Mouse (Mus musculus): Measurements from ENCODE around the gene Polr2j. TPM values are rescaled to one million over a fixed set of nuclear protein-coding genes. Genes with fewer than 3 reads are reported as not detected.

Gene Polr2j
- total and polyA plus RNA-seq, 3 experiments = 117 to 160 (median 137) TPM

GRCm38 (mm10) chr5:136144606-136145430 is 28.4 kb downstream of the Polr2j start:
- peaks cover 6 to 32% of the 10 kb centered on the region in 2 experiments; a peak in 3 of 4 replicates for H3K4me1 ChIP-seq (ENCODE audit: control insufficient read depth in 1 of 2, insufficient read depth in 2 of 2)
- DNase-seq (ENCODE audit: extremely low read depth) = no peak
- peaks cover 7% of the 10 kb centered on the region for H3K9me3 ChIP-seq (replicated peaks; ENCODE audit: low read length)
- H3K79me2 ChIP-seq (replicated peaks; ENCODE audit: control insufficient read depth, extremely low read depth, insufficient read depth, poor library complexity, severe bottlenecking) = no peaks in the 10 kb centered on the region
- in situ Hi-C loops (cut with MboI; ENCODE audit: low pct_ligation_motif_present, low pct_unique_long_range_greater_than_20kb, low sequenced_read_pairs) = no loop called here
- no peak overlapping the region for H3K9ac ChIP-seq (ENCODE audit: insufficient read depth, low read depth)
- H3K4me3 ChIP-seq (replicated peaks in 1 of 3; ENCODE audit: low read depth in 2 of 3, low read length in 2 of 3, poor library complexity in 1 of 3) = no peak overlapping the region
- H3K36me3 ChIP-seq (replicated peaks in 1 of 2; ENCODE audit: control insufficient read depth in 1 of 2, insufficient read depth in 1 of 2, low read length in 1 of 2) = peaks cover 20 to 27% of the 10 kb centered on the region in 2 experiments
- H3K27ac ChIP-seq (ENCODE audit: insufficient read depth, low read depth) = no peak overlapping the region
- dilution Hi-C loops (cut with MboI; ENCODE audit: extremely low pct_ligation_motif_present, extremely low pct_unique_long_range_greater_than_20kb, low sequenced_read_pairs) = no loop called here
- no peak for TF ChIP-seq MAX (IDR thresholded peaks at IDR 0.05; ENCODE audit: low read length)
- TF ChIP-seq USF1 (IDR thresholded peaks at IDR 0.05; ENCODE audit: low read depth, low read length) = no peak
- TF ChIP-seq MEF2A (IDR thresholded peaks at IDR 0.05; ENCODE audit: borderline replicate concordance, low read depth, low read length) = no peak
- TF ChIP-seq IRF4 (IDR thresholded peaks at IDR 0.05; ENCODE audit: low read depth, low read length) = no peak
- TF ChIP-seq POLR2A (IDR thresholded peaks at IDR 0.05; ENCODE audit: low read depth, low read length) = no peak
- TF ChIP-seq MAFK (IDR thresholded peaks at IDR 0.05; ENCODE audit: insufficient replicate concordance, low read length) = no peak
- no peak for TF ChIP-seq TCF12 (IDR thresholded peaks at IDR 0.05; ENCODE audit: low read depth, low read length)
- no peak for TF ChIP-seq ZNF384 (IDR thresholded peaks at IDR 0.05; ENCODE audit: low read depth, low read length)
- no peak for TF ChIP-seq CHD1 (IDR thresholded peaks at IDR 0.05; ENCODE audit: low read depth, low read length)
- TF ChIP-seq GABPA (IDR thresholded peaks at IDR 0.05; ENCODE audit: insufficient replicate concordance, low read depth, low read length) = no peak
- no peak for TF ChIP-seq SMC3 (IDR thresholded peaks at IDR 0.05; ENCODE audit: low read depth, low read length)
- TF ChIP-seq UBTF (IDR thresholded peaks at IDR 0.05; ENCODE audit: low read depth, low read length) = no peak
- no peak for TF ChIP-seq RCOR1 (conservative IDR thresholded peaks at IDR 0.05; ENCODE audit: low read depth, low read length)
- no peak for TF ChIP-seq ZMIZ1 (IDR thresholded peaks at IDR 0.05; ENCODE audit: low read depth, low read length)
- H3K4me2 ChIP-seq (ENCODE audit: insufficient read depth, low read depth, poor library complexity, severe bottlenecking) = no peak overlapping the region
- H3K27me3 ChIP-seq (replicated peaks) = no peaks in the 10 kb centered on the region

GRCm38 (mm10) chr5:136146936-136147335 is 30.5 kb downstream of the Polr2j start:
- peaks cover 7% of the 10 kb centered on the region for H3K9me3 ChIP-seq (replicated peaks; ENCODE audit: low read length)
- dilution Hi-C loops (cut with MboI; ENCODE audit: extremely low pct_ligation_motif_present, extremely low pct_unique_long_range_greater_than_20kb, low sequenced_read_pairs) = no loop called here

More at GRCm38 (mm10) chr5:136146936-136147335, 30.5 kb downstream of the Polr2j start:
- H3K4me3 ChIP-seq (replicated peaks in 1 of 3; ENCODE audit: low read depth in 2 of 3, low read length in 2 of 3, poor library complexity in 1 of 3) = no peak overlapping the region
- H3K27me3 ChIP-seq (replicated peaks) = no peaks in the 10 kb centered on the region
- DNase-seq (ENCODE audit: extremely low read depth) = no peak
- TF ChIP-seq MEF2A (IDR thresholded peaks at IDR 0.05; ENCODE audit: borderline replicate concordance, low read depth, low read length) = no peak
- TF ChIP-seq KAT2A (IDR thresholded peaks at IDR 0.05; ENCODE audit: insufficient replicate concordance, low read length) = no peak
- TF ChIP-seq BHLHE40 (IDR thresholded peaks at IDR 0.05; ENCODE audit: low read depth, low read length) = no peak
- TF ChIP-seq CHD1 (IDR thresholded peaks at IDR 0.05; ENCODE audit: low read depth, low read length) = no peak
- TF ChIP-seq PAX5 (IDR thresholded peaks at IDR 0.05; ENCODE audit: low read length) = no peak
- no peak for TF ChIP-seq POLR2A (IDR thresholded peaks at IDR 0.05; ENCODE audit: low read depth, low read length)
- in situ Hi-C loops (cut with MboI; ENCODE audit: low pct_ligation_motif_present, low pct_unique_long_range_greater_than_20kb, low sequenced_read_pairs) = no loop called here
- peaks cover 6 to 38% of the 10 kb centered on the region in 2 experiments; a peak in 3 of 4 replicates for H3K4me1 ChIP-seq (ENCODE audit: control insufficient read depth in 1 of 2, insufficient read depth in 2 of 2)
- no peak overlapping the region for H3K27ac ChIP-seq (ENCODE audit: insufficient read depth, low read depth)
- H3K4me2 ChIP-seq (ENCODE audit: insufficient read depth, low read depth, poor library complexity, severe bottlenecking) = no peak overlapping the region
- H3K79me2 ChIP-seq (replicated peaks; ENCODE audit: control insufficient read depth, extremely low read depth, insufficient read depth, poor library complexity, severe bottlenecking) = no peaks in the 10 kb centered on the region
- H3K36me3 ChIP-seq (replicated peaks in 1 of 2; ENCODE audit: control insufficient read depth in 1 of 2, insufficient read depth in 1 of 2, low read length in 1 of 2) = peaks cover 2 to 11% of the 10 kb centered on the region in 2 experiments
- no peak overlapping the region for H3K9ac ChIP-seq (ENCODE audit: insufficient read depth, low read depth)
